Mouse (Mus musculus): ENCODE data around the gene Cyth2.

The Cyth2 gene

GRCm38 (mm10) chr7:45786136-45786578 is 28.2 kb downstream of the Cyth2 start:
- in situ Hi-C loops (cut with MseI, MboI), result no loop called here

- in situ Hi-C loops (cut with MseI, MboI), result no loop called here
Observed at GRCm38 (mm10) chr7:45785388-45786135, 28.8 kb downstream of the Cyth2 start.

GRCm38 (mm10) chr7:45784524-45785372 is 29.6 kb downstream of the Cyth2 start, which contains the start of gene Sult2b1:
TSS of gene Sult2b1 (minus strand) at chr7:45784669.
- in situ Hi-C loops (cut with MseI, MboI), result no loop called here

GRCm38 (mm10) chr7:45783511-45784091 is 30.8 kb downstream of the Cyth2 start, which contains the start of gene Lmtk3:
TSS of gene Lmtk3 (plus strand) at chr7:45783738.
- in situ Hi-C loops (cut with MseI, MboI), result no loop called here

GRCm38 (mm10) chr7:45782271-45782670 is 32.1 kb downstream of the Cyth2 start:
- in situ Hi-C loops (cut with MseI, MboI), result no loop called here

GRCm38 (mm10) chr7:45779081-45779641 is 35.2 kb downstream of the Cyth2 start:
- in situ Hi-C loops (cut with MseI, MboI), result no loop called here

- in situ Hi-C loops (cut with MseI, MboI), result no loop called here
Observed at GRCm38 (mm10) chr7:45775237-45775636, 39.1 kb downstream of the Cyth2 start.

GRCm38 (mm10) chr7:45771101-45771500 is 43.3 kb downstream of the Cyth2 start:
- in situ Hi-C loops (cut with MseI, MboI), result no loop called here

GRCm38 (mm10) chr7:45770427-45771082 is 43.8 kb downstream of the Cyth2 start:
- in situ Hi-C loops (cut with MseI, MboI), result no loop called here

- in situ Hi-C loops (cut with MseI, MboI), result no loop called here
Observed at GRCm38 (mm10) chr7:45767500-45767899, 46.9 kb downstream of the Cyth2 start.

GRCm38 (mm10) chr7:45766764-45767163 is 47.6 kb downstream of the Cyth2 start:
- in situ Hi-C loops (cut with MseI, MboI), result no loop called here

GRCm38 (mm10) chr7:45765995-45766394 is 48.4 kb downstream of the Cyth2 start:
- in situ Hi-C loops (cut with MseI, MboI), result no loop called here

GRCm38 (mm10) chr7:45760151-45760550 is 54.2 kb downstream of the Cyth2 start:
- in situ Hi-C loops (cut with MseI, MboI), result no loop called here

- in situ Hi-C loops (cut with MseI, MboI), result no loop called here
Observed at GRCm38 (mm10) chr7:45759400-45759799, 55.0 kb downstream of the Cyth2 start.
